35 mouse cellular contexts compared by ENCODE assay signal in the genomic region with DNA sequence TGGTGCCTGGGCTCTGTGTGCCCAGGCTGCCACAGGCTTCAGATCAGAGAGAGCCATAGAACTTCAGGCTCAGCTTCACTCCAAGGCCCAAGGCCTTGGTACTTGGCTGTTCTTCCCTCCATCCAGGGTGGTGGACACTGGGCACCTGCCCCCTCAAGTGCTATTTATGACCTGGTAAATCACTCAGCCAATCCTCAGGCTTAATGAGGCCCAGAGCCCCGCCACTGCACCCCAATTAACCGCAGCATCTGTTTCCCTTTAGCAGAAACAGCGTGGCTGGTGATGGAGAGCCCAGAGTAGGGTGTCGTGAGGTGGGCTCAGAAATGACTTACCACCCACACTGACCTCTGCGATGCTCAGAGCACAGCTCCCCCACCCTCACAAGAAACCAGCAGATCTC. TPM values are rescaled to one million over a fixed set of nuclear protein-coding genes. Genes with fewer than 3 reads are reported as not detected.
DNase-seq lines count a peak whose midpoint lies in the region; ATAC-seq and TF ChIP-seq lines count a peak whose summit lies in the region.
"Had no signal": no experiment of that assay in that cellular context is flagged by ENCODE, and none has a peak within 500 bp of the region (broad histone marks: within the 10 kb centered on the region; RNA-seq: fewer than 3 reads in every experiment).

No protein-coding gene starts in this region.

- WGBS in forebrain, embryonic 10.5 days = 68% methylated on average over 5 of the region's 5 CpGs
- WGBS in forebrain, embryonic 14.5 days = 59% methylated on average over 5 of the region's 5 CpGs
- WGBS in embryonic facial prominence, embryonic 10.5 days = 39% methylated on average over 5 of the region's 5 CpGs
- 9% methylated on average over 5 of the region's 5 CpGs for WGBS in limb, embryonic 10.5 days

- H3ac ChIP-seq in myocyte (ENCODE audit: control insufficient read depth, insufficient read length) = no peak overlapping the region

- 0 out of 2 replicates have a peak, but pooled peaks cover 5% of the 10 kb centered on the region for H3K27me3 ChIP-seq in forebrain, embryonic 10.5 days (ENCODE audit: poor library complexity, severe bottlenecking)
- H3K27me3 ChIP-seq in forebrain, embryonic 14.5 days (replicated peaks; ENCODE audit: control insufficient read depth, insufficient read depth, low read length) = no peaks in the 10 kb centered on the region
- no peaks in the 10 kb centered on the region; the same call in 1 of the 2 replicates for H3K27me3 ChIP-seq in embryonic facial prominence, embryonic 10.5 days (replicated peaks; ENCODE audit: low read depth, poor library complexity, severe bottlenecking)
- peaks cover 14% of the 10 kb centered on the region; the same call in 1 of the 2 replicates for H3K27me3 ChIP-seq in limb, embryonic 10.5 days (ENCODE audit: low read depth, poor library complexity, severe bottlenecking)
- no peaks in the 10 kb centered on the region for H3K27me3 ChIP-seq in myocyte (ENCODE audit: control insufficient read depth, insufficient read depth, insufficient read length)
- H3K27me3 ChIP-seq: embryonic facial prominence, embryonic 13.5 days; midbrain, embryonic 13.5 days; Patski had no signal

- H3K4me3 ChIP-seq in forebrain, embryonic 10.5 days = no peak overlapping the region
- H3K4me3 ChIP-seq in forebrain, embryonic 14.5 days (ENCODE audit: low read depth, low read length) = no peak overlapping the region
- no peak overlapping the region for H3K4me3 ChIP-seq in embryonic facial prominence, embryonic 10.5 days
- H3K4me3 ChIP-seq in limb, embryonic 10.5 days = 0 out of 2 replicates have a peak overlapping the region, but pooled peaks have one; percentile 16
- no peak overlapping the region for H3K4me3 ChIP-seq in myocyte
- H3K4me3 ChIP-seq: embryonic facial prominence, embryonic 13.5 days; midbrain, embryonic 13.5 days had no signal

- ATAC-seq in forebrain, embryonic 14.5 days = no peak
- ATAC-seq in megakaryocyte-erythroid progenitor cell, adult 5-6 weeks (replicated peaks; ENCODE audit: low FRiP score, low TSS enrichment, poor library complexity, severe bottlenecking) = no peak
- ATAC-seq: forebrain, postnatal 0 days; inflammation-experienced regulatory T-cells, adult 6 months; midbrain, embryonic 13.5 days; Patski had no signal

- DNase-seq in forebrain, embryonic 10.5 days (ENCODE audit: extremely low spot score, low spot score) = no peak
- DNase-seq in forebrain, embryonic 14.5 days (ENCODE audit: low spot score) = no peak
- no peak for DNase-seq in embryonic facial prominence, embryonic 10.5 days (ENCODE audit: low spot score)
- peak; percentile 80 for DNase-seq in limb, embryonic 10.5 days (ENCODE audit: low spot score)
- no peak for DNase-seq in gastrocnemius, postnatal 25 days
- DNase-seq: adrenal gland, postnatal 10 days; cerebellum, adult 11-12 months; forebrain, postnatal 0 days; gastrocnemius, postnatal 14 days; heart, adult 18-20 months; heart, postnatal 36 days; kidney, adult 11 months; kidney, postnatal 14 days; liver; lung, adult 2 months; lung, postnatal 14 days; right cerebral cortex, adult 18-20 months; thymus, adult 18-20 months; thymus, postnatal 25 days had no signal

- H3K9ac ChIP-seq in forebrain, embryonic 14.5 days (ENCODE audit: low read length) = no peak overlapping the region
- H3K9ac ChIP-seq: embryonic facial prominence, embryonic 13.5 days; forebrain, postnatal 0 days; hindbrain, embryonic 14.5 days; liver, embryonic 14.5 days; midbrain, embryonic 13.5 days had no signal

- H3K9me3 ChIP-seq in forebrain, embryonic 10.5 days = no peaks in the 10 kb centered on the region
- H3K9me3 ChIP-seq in forebrain, embryonic 14.5 days (replicated peaks; ENCODE audit: control insufficient read depth, low read length) = no peaks in the 10 kb centered on the region
- H3K9me3 ChIP-seq in embryonic facial prominence, embryonic 10.5 days = no peaks in the 10 kb centered on the region
- H3K9me3 ChIP-seq in limb, embryonic 10.5 days (replicated peaks) = no peaks in the 10 kb centered on the region
- H3K9me3 ChIP-seq: embryonic facial prominence, embryonic 13.5 days; midbrain, embryonic 13.5 days had no signal

- no peaks in the 10 kb centered on the region for H3K36me3 ChIP-seq in forebrain, embryonic 10.5 days (replicated peaks)
- no peaks in the 10 kb centered on the region for H3K36me3 ChIP-seq in forebrain, embryonic 14.5 days (ENCODE audit: control insufficient read depth, insufficient read depth, low read length)
- no peaks in the 10 kb centered on the region for H3K36me3 ChIP-seq in embryonic facial prominence, embryonic 10.5 days (replicated peaks)
- no peaks in the 10 kb centered on the region for H3K36me3 ChIP-seq in limb, embryonic 10.5 days
- no peaks in the 10 kb centered on the region for H3K36me3 ChIP-seq in myocyte (ENCODE audit: control insufficient read depth, insufficient read depth)
- H3K36me3 ChIP-seq: embryonic facial prominence, embryonic 13.5 days; midbrain, embryonic 13.5 days had no signal

- no peak for TF ChIP-seq POLR2A in myocyte (IDR thresholded peaks at IDR 0.05; ENCODE audit: insufficient read length, low read depth)

- no peaks in the 10 kb centered on the region for H3K79me2 ChIP-seq in myocyte (ENCODE audit: control insufficient read depth, insufficient read depth)

- H3K4me2 ChIP-seq in forebrain, embryonic 14.5 days (ENCODE audit: low read length) = no peak overlapping the region
- H3K4me2 ChIP-seq in myocyte (ENCODE audit: low read depth) = no peak overlapping the region
- H3K4me2 ChIP-seq: embryonic facial prominence, embryonic 13.5 days; heart, embryonic 11.5 days; hindbrain, embryonic 14.5 days; midbrain, embryonic 13.5 days had no signal

- H3K27ac ChIP-seq in forebrain, embryonic 10.5 days = 0 out of 2 replicates have a peak overlapping the region, but pooled peaks have one; percentile 16
- H3K27ac ChIP-seq in forebrain, embryonic 14.5 days (ENCODE audit: low read depth, low read length) = no peak overlapping the region
- H3K27ac ChIP-seq in embryonic facial prominence, embryonic 10.5 days (replicated peaks) = peak overlapping the region; percentile 54
- H3K27ac ChIP-seq in limb, embryonic 10.5 days = peak overlapping the region; percentile 80
- H3K27ac ChIP-seq: embryonic facial prominence, embryonic 13.5 days; hindbrain, embryonic 14.5 days; liver, embryonic 14.5 days; midbrain, embryonic 13.5 days; stomach, postnatal 0 days had no signal

- peaks cover 43% of the 10 kb centered on the region for H3K4me1 ChIP-seq in forebrain, embryonic 10.5 days
- no peaks in the 10 kb centered on the region for H3K4me1 ChIP-seq in forebrain, embryonic 14.5 days (ENCODE audit: control insufficient read depth, insufficient read depth, low read length)
- peaks cover 62% of the 10 kb centered on the region for H3K4me1 ChIP-seq in embryonic facial prominence, embryonic 10.5 days
- peaks cover 89% of the 10 kb centered on the region for H3K4me1 ChIP-seq in limb, embryonic 10.5 days

TF ChIP-seq in myocyte, 11 proteins besides CTCF, POLR2A, EP300 and RAD21:
- TF ChIP-seq MYOG (IDR thresholded peaks at IDR 0.05; ENCODE audit: control insufficient read depth in 1 of 3, insufficient read depth in 1 of 3, insufficient read length in 2 of 3, low read depth in 2 of 3) = peak in 1 of 3 experiments; percentile 3
- TF ChIP-seq MYOD1 (IDR thresholded peaks at IDR 0.05; ENCODE audit: control insufficient read depth in 1 of 3, insufficient read length in 2 of 3, low read depth in 2 of 3) = peak; percentile 21 to 62 (median 32)
- TF ChIP-seq POLR2AphosphoS2 (IDR thresholded peaks at IDR 0.05; ENCODE audit: insufficient read length, low read depth) = no peak

RNA-seq across cellular contexts. Expression of gene 1600014C23Rik, which starts 23.2 kb away (rescaled TPM):
- polyA plus RNA-seq in forebrain, embryonic 10.5 days (2016; fragmentation: Nextera tagmentation; extraction: Ambion mirVana) = 0.79 TPM in 1 of 2 replicates, not detected in the other
- 0.38 TPM in 1 of 2 replicates, not detected in the other for polyA plus RNA-seq in forebrain, embryonic 14.5 days (2014; fragmentation: Nextera tagmentation; extraction: Ambion mirVana)
- polyA plus RNA-seq in embryonic facial prominence, embryonic 10.5 days (2016; fragmentation: Nextera tagmentation; extraction: Ambion mirVana) = not detected in 2 replicates
- 0.33 TPM in 1 of 2 replicates, not detected in the other for polyA plus RNA-seq in limb, embryonic 10.5 days (2016; fragmentation: Nextera tagmentation; extraction: Ambion mirVana)
- 0.17 TPM for polyA plus RNA-seq in myocyte (2012; fragmentation: generic; extraction: Trizol)
- total RNA-seq in megakaryocyte-erythroid progenitor cell, adult 5-6 weeks (2014; fragmentation: Nextera tagmentation) = not detected in 2 replicates
- total RNA-seq in megakaryocyte-erythroid progenitor cell, adult 5-6 weeks (2017) = not detected in 2 replicates
- total RNA-seq in gastrocnemius, postnatal 25 days (2021) = not detected
- total RNA-seq: adrenal gland, postnatal 10 days; common myeloid progenitor, adult 5-6 weeks; forebrain, postnatal 0 days; gastrocnemius, postnatal 14 days; heart, postnatal 36 days; layer of hippocampus, postnatal 10 days; left cerebral cortex, adult 18-20 months; megakaryocyte progenitor cell, adult 5-6 weeks; monocyte, adult 5-6 weeks had no signal
- polyA plus RNA-seq: embryonic facial prominence, embryonic 13.5 days; forebrain, postnatal 0 days; hindbrain, embryonic 14.5 days; inflammation-experienced regulatory T-cells, adult 6 months; liver, embryonic 14.5 days; lung, adult 2 months; midbrain, embryonic 13.5 days; Patski; spleen, adult 2 months; stomach, postnatal 0 days had no signal
